Mouse (Mus musculus) fat pad, adult 2 months (tissue): ENCODE data around the gene Tescl.

Experiments used
- DNase-seq: peaks from one replicate; pipeline ENCODE4 v3.0.0-alpha.2; 2011; ENCODE audit warnings: low read depth, low spot score; ENCODE audit errors: extremely low read depth

Gene Tescl

GRCm38 (mm10) chr7:24300771-24301282 lies 32.9 kb downstream of the Tescl start, which contains the start of gene Zfp61:
Zfp61 (minus strand) TSS chr7:24301232.
- no peak for DNase-seq

DNA sequence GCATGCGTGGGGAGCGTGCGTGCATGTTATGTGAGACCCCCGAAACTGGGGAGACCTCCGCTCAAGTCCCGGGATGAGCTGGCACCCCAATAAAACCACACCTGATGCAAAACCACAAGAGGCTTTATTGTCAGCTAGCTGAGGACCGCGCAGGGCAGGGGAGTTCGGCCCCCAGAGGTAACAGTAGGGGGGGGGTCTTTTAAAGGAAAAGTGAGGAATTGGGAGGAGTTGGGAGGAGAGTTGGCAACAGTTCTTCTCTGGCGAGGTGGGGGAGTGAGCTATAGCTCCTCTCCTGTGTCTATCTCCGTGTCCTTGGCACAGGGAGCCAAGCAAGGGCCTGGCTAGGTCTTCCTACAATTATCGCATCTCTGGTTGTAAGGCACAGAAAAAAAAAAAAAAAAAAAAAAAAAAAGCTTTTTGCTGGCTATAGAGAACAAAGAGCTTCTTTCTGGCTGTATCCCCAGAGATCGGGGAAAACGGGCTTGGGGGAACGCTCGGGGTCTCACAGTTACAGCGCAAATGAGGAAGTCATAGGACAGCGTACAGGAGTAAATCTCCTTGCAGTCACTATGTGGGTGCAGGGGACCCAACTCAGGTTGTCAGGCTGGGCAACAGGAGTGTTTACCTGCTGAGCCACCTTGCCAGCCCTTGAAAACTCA lies 33.8 kb downstream of the Tescl start:
- DNase-seq: no peak

GRCm38 (mm10) chr7:24298973-24299708 lies 34.6 kb downstream of the Tescl start:
- DNase-seq: peak; percentile 28

- DNase-seq: no peak
Measured at GRCm38 (mm10) chr7:24298635-24298972, 35.1 kb downstream of the Tescl start.

GRCm38 (mm10) chr7:24297361-24298095 lies 36.2 kb downstream of the Tescl start:
- DNase-seq: no peak

DNA sequence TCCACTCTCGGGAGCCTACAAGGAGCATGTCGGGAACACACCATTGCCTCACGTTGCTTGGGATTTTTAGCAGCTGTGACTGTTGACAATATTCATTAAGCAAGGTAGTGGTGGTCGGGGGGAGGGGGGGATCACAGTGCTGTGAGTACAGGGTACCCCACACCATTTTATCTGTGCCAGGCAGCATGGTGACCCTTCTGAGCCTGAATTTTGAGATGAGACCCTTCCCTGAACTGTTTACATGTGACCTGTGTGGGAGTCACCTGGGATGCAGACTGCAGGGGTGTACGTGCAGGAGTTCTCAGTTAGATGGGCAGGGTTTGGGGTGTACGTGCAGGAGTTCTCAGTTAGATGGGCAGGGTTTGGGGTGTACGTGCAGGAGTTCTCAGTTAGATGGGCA lies 37.4 kb downstream of the Tescl start:
- DNase-seq: no peak

DNA sequence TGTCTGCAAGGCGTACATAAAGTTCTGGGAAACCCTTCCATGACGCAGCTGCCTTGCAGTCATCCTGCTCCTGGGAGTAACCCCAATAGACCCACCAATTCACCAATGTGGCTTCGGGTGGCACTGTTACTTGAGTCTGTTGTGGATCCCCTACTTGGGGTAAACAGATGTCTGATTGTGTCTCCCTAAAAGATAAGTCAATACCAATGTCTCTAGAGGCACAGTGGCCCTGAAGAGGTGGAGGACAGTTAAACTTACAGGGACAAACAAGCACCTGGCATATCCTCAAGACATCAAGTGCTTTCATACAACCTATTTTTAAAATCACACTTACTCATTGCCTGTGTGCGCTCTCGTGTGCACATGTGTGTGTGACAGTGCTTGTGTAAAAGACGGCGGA lies 38.4 kb downstream of the Tescl start:
- DNase-seq: no peak

- no peak for DNase-seq
Measured at GRCm38 (mm10) chr7:24294763-24295162, 39.0 kb downstream of the Tescl start.

GRCm38 (mm10) chr7:24293061-24293851 lies 40.5 kb downstream of the Tescl start:
- DNase-seq: no peak

GRCm38 (mm10) chr7:24291387-24292090 lies 42.2 kb downstream of the Tescl start:
- DNase-seq: no peak

DNA sequence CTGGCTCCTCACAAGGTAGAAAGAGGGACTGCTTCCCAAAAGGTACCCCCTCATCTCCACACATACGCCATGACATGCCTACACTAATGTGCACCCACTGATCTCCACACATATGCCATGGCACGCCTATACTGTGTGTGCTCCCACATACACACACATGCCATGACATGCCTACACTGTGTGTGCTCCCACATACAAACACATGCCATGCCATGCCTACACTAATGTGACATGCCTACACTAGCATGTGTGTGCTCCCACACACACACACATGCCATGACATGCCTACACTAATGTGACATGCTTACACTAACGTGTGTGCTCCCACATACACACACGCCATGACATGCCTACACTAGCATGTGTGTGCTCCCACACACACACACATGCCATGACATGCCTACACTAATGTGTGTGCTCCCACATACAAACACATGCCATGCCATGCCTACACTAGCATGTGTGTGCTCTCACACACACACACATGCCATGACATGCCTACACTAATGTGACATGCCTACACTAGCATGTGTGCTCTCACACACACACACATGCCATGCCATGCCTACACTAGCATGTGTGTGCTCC lies 43.5 kb downstream of the Tescl start:
- no peak for DNase-seq

DNA sequence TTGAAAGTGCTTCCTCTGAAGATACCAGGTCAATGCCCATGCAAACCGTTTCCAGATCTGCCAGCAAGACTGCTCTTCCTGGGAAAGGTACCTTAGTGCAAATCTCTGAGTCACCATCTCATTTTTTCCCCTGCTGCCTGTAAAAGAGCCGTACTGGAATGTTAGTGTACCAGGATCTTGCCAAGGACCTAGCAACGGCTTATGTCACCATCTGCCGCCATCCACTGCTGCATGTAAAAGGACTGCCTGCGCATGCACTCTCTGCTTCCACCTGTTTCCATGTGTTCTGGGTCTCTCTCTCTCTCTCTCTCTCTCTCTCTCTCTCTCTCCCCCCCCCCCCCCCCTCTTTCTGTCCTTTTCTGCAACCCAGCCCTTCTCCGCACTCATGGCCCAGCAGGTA lies 45.2 kb downstream of the Tescl start:
- DNase-seq: no peak

- no peak for DNase-seq
Measured at GRCm38 (mm10) chr7:24287670-24288069, 46.1 kb downstream of the Tescl start.

GRCm38 (mm10) chr7:24286916-24287315 lies 46.8 kb downstream of the Tescl start:
- DNase-seq: no peak

DNA sequence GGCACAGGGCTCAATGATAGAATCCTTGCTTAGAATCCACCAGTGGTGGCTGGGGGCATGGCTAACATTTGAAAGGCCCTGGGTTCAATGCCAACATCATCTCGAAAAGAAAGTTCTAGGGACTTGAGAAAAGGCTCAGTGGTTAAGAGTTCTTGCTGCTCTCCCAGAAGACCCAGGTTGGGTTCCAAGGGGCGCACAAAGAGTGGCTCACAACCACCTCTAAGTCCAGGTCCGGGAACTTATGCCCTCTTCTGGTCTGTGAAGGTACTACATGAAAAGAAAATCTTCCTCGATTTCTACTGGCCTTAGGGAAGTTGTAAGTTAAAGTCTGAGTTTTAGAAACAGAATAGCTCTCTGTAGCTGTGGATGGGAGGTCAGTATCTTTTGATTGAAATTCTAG lies 47.6 kb downstream of the Tescl start:
- DNase-seq: no peak
